Mouse (Mus musculus) hindbrain, embryonic 16.5 days (tissue): ENCODE measurements around the gene Slc46a3. TPM values are rescaled to one million over a fixed set of nuclear protein-coding genes. Genes with fewer than 3 reads are reported as not detected.

Experiments used
- ATAC-seq: fragments of 200-750 bp; cut with Nextera tagmentation; 2 replicates; pipeline ENCODE4 v1.8.0; 2017; ENCODE audit warnings: moderate TSS enrichment, moderate library complexity
- H3K27ac ChIP-seq: fragments of 300-500 bp; sonication (generic); 2 replicates; pipeline ENCODE4 v1.5.1; 2014; ENCODE audit warnings: low read depth, mild to moderate bottlenecking, control low read depth, low read length, moderate library complexity
- H3K27me3 ChIP-seq: fragments of 300-500 bp; sonication (generic); replicated peaks from 2 replicates; pipeline ENCODE4 v1.6.1; 2014; ENCODE audit warnings: low read length; ENCODE audit not compliant: control insufficient read depth, insufficient read depth
- H3K36me3 ChIP-seq: fragments of 300-500 bp; sonication (generic); 2 replicates; pipeline ENCODE4 v1.6.1; 2014; ENCODE audit warnings: mild to moderate bottlenecking, low read length, moderate library complexity, mixed read lengths; ENCODE audit not compliant: control insufficient read depth, insufficient read depth
- H3K4me1 ChIP-seq: fragments of 300-500 bp; sonication (generic); 2 replicates; pipeline ENCODE4 v1.6.1; 2014; ENCODE audit warnings: low read depth, low read length; ENCODE audit not compliant: control insufficient read depth, insufficient read depth
- H3K4me2 ChIP-seq: fragments of 300-500 bp; sonication (generic); 2 replicates; pipeline ENCODE4 v1.6.1; 2014; ENCODE audit warnings: mild to moderate bottlenecking, low read length, control low read depth, moderate library complexity
- H3K4me3 ChIP-seq: fragments of 300-500 bp; sonication (generic); 2 replicates; pipeline ENCODE4 v1.5.1; 2014; ENCODE audit warnings: mild to moderate bottlenecking, low read length, control low read depth, moderate library complexity
- H3K9ac ChIP-seq: fragments of 300-500 bp; sonication (generic); 2 replicates; pipeline ENCODE4 v1.6.1; 2014; ENCODE audit warnings: low read depth, mild to moderate bottlenecking, control low read depth, low read length, moderate library complexity
- H3K9me3 ChIP-seq: fragments of 300-500 bp; sonication (generic); 2 replicates; pipeline ENCODE4 v1.6.1; 2014; ENCODE audit warnings: mild to moderate bottlenecking, low read length, moderate library complexity; ENCODE audit not compliant: control insufficient read depth
- WGBS: fragments of 180-500 bp; shearing (Covaris S2); extraction: QIAGEN DNeasy Blood & Tissue Kit; methylation state at CpG from one replicate; pipeline ENCODE4 v1.1.7; 2014; 5-methylcytosine and 5-hydroxymethylcytosine counted together
- polyA plus RNA-seq: library from polyadenylated mRNA; unstranded; fragments of >200 nt; fragmentation: Nextera tagmentation; extraction: Ambion mirVana; gene quantifications from 2 replicates; pipeline ENCODE4 v1.2.1, GENCODE M21; 2015

Slc46a3 gene
- polyA plus RNA-seq, 1 experiment from 2014 or later: 6.3 TPM

- no peak overlapping the region for H3K27ac ChIP-seq
- 62% methylated on average over 6 of the region's 6 CpGs for WGBS
- no peak for ATAC-seq
- H3K4me1 ChIP-seq: no peaks in the 10 kb centered on the region
- no peak overlapping the region for H3K9ac ChIP-seq
- H3K27me3 ChIP-seq: no peaks in the 10 kb centered on the region
- no peak overlapping the region for H3K4me2 ChIP-seq
- no peak overlapping the region for H3K4me3 ChIP-seq
- no peaks in the 10 kb centered on the region for H3K9me3 ChIP-seq
- H3K36me3 ChIP-seq: no peaks in the 10 kb centered on the region
These were observed 20.5 kb upstream of the Slc46a3 start for GRCm38 (mm10) chr5:147915038-147915566.

- Histone ChIP-seq H3K9me3 (no peaks in the 10 kb centered on the region), H3K27ac (no peak overlapping the region), H3K4me1 (no peaks in the 10 kb centered on the region), H3K4me2 (no peak overlapping the region), H3K36me3 (no peaks in the 10 kb centered on the region), H3K27me3 (no peaks in the 10 kb centered on the region), H3K9ac (no peak overlapping the region), H3K4me3 (no peak overlapping the region)
- ATAC-seq: no peak
- 53% methylated on average over 14 of the region's 14 CpGs for WGBS
These were observed 18.7 kb upstream of the Slc46a3 start for GRCm38 (mm10) chr5:147913241-147913842.

- no peak overlapping the region for H3K4me2 ChIP-seq
- no peaks in the 10 kb centered on the region for H3K9me3 ChIP-seq
- WGBS: 88% methylated on average over 5 of the region's 5 CpGs
- H3K4me1 ChIP-seq: no peaks in the 10 kb centered on the region
- ATAC-seq: no peak
- H3K36me3 ChIP-seq: no peaks in the 10 kb centered on the region
- H3K27me3 ChIP-seq: no peaks in the 10 kb centered on the region
- H3K4me3 ChIP-seq: no peak overlapping the region
- no peak overlapping the region for H3K27ac ChIP-seq
- H3K9ac ChIP-seq: no peak overlapping the region
These were observed 17.1 kb upstream of the Slc46a3 start for GRCm38 (mm10) chr5:147911744-147912143.

GRCm38 (mm10) chr5:147910807-147911509 is 16.3 kb upstream of the Slc46a3 start:
- no peak overlapping the region for H3K4me3 ChIP-seq
- no peak overlapping the region for H3K9ac ChIP-seq
- H3K27me3 ChIP-seq: no peaks in the 10 kb centered on the region
- H3K4me2 ChIP-seq: no peak overlapping the region
- no peak overlapping the region for H3K27ac ChIP-seq
- no peaks in the 10 kb centered on the region for H3K9me3 ChIP-seq
- 80% methylated on average over 12 of the region's 12 CpGs for WGBS
- H3K36me3 ChIP-seq: no peaks in the 10 kb centered on the region
- no peaks in the 10 kb centered on the region for H3K4me1 ChIP-seq
- no peak for ATAC-seq

GRCm38 (mm10) chr5:147907851-147908250 is 13.2 kb upstream of the Slc46a3 start:
- no peak overlapping the region for H3K4me3 ChIP-seq
- no peaks in the 10 kb centered on the region for H3K9me3 ChIP-seq
- no peaks in the 10 kb centered on the region for H3K27me3 ChIP-seq
- no peaks in the 10 kb centered on the region for H3K36me3 ChIP-seq
- no peak overlapping the region for H3K27ac ChIP-seq
- no peak overlapping the region for H3K9ac ChIP-seq
- WGBS: 85% methylated on average over 8 of the region's 8 CpGs
- H3K4me1 ChIP-seq: no peaks in the 10 kb centered on the region
- H3K4me2 ChIP-seq: no peak overlapping the region
- no peak for ATAC-seq

GRCm38 (mm10) chr5:147907144-147907543 is 12.5 kb upstream of the Slc46a3 start:
- no peak overlapping the region for H3K4me2 ChIP-seq
- H3K9me3 ChIP-seq: no peaks in the 10 kb centered on the region
- no peak overlapping the region for H3K4me3 ChIP-seq
- H3K36me3 ChIP-seq: no peaks in the 10 kb centered on the region
- H3K27ac ChIP-seq: no peak overlapping the region
- no peak overlapping the region for H3K9ac ChIP-seq
- H3K27me3 ChIP-seq: no peaks in the 10 kb centered on the region
- 55% methylated on average over 11 of the region's 11 CpGs for WGBS
- no peak for ATAC-seq
- no peaks in the 10 kb centered on the region for H3K4me1 ChIP-seq

- H3K4me1 ChIP-seq: no peaks in the 10 kb centered on the region
- no peaks in the 10 kb centered on the region for H3K9me3 ChIP-seq
- 84% methylated on average over 9 of the region's 9 CpGs for WGBS
- no peak overlapping the region for H3K4me3 ChIP-seq
- no peaks in the 10 kb centered on the region for H3K27me3 ChIP-seq
- no peak overlapping the region for H3K4me2 ChIP-seq
- no peaks in the 10 kb centered on the region for H3K36me3 ChIP-seq
- no peak overlapping the region for H3K9ac ChIP-seq
- ATAC-seq: no peak
- H3K27ac ChIP-seq: no peak overlapping the region
These were observed 8.6 kb upstream of the Slc46a3 start for GRCm38 (mm10) chr5:147903166-147903565.

- Histone ChIP-seq H3K4me2 (no peak overlapping the region), H3K27me3 (no peaks in the 10 kb centered on the region), H3K27ac (no peak overlapping the region), H3K4me1 (no peaks in the 10 kb centered on the region), H3K9ac (no peak overlapping the region), H3K36me3 (no peaks in the 10 kb centered on the region), H3K9me3 (no peaks in the 10 kb centered on the region), H3K4me3 (no peak overlapping the region)
- ATAC-seq: no peak
- WGBS: 88% methylated on average over 15 of the region's 15 CpGs
These were observed 7.6 kb upstream of the Slc46a3 start for GRCm38 (mm10) chr5:147902008-147902757.

- Histone ChIP-seq H3K27ac (no peak overlapping the region), H3K36me3 (no peaks in the 10 kb centered on the region), H3K9ac (no peak overlapping the region), H3K9me3 (no peaks in the 10 kb centered on the region), H3K4me2 (no peak overlapping the region), H3K4me1 (peaks cover 6% of the 10 kb centered on the region), H3K27me3 (no peaks in the 10 kb centered on the region; the same call in 1 of the 2 replicates), H3K4me3 (no peak overlapping the region)
- ATAC-seq: no peak
- WGBS: 62% methylated on average over 4 of the region's 4 CpGs
These were observed 4.4 kb upstream of the Slc46a3 start for GRCm38 (mm10) chr5:147898968-147899549.
